Mouse (Mus musculus): ENCODE data around the gene Tnfrsf9. TPM values are rescaled to one million over a fixed set of nuclear protein-coding genes. Genes with fewer than 3 reads are reported as not detected.

Tnfrsf9 gene
- 0.29 TPM for polyA plus RNA-seq (2014; fragmentation: Illumina TruSeq; extraction: RNeasy Lipid Tissue Mini Kit (QIAGEN cat#74804); ENCODE audit: low read depth, low replicate concordance)

GRCm38 (mm10) chr4:150914290-150914733 lies at the start of gene Tnfrsf9, which contains the start of gene Park7:
Tnfrsf9 (plus strand) TSS chr4:150914562.
Park7 (minus strand) TSS chr4:150914437.

Other genes with a start within 250 kb of the Tnfrsf9 start
- 49.3 TPM for gene Errfi1, start 60.6 kb upstream of the Tnfrsf9 start, polyA plus RNA-seq (2014; fragmentation: Illumina TruSeq; extraction: RNeasy Lipid Tissue Mini Kit (QIAGEN cat#74804); ENCODE audit: low read depth, low replicate concordance)
- 29.5 TPM for gene Park7, start 125 bp upstream of the Tnfrsf9 start, polyA plus RNA-seq (2014; fragmentation: Illumina TruSeq; extraction: RNeasy Lipid Tissue Mini Kit (QIAGEN cat#74804); ENCODE audit: low read depth, low replicate concordance)
- gene Uts2, start 82.5 kb downstream of the Tnfrsf9 start, polyA plus RNA-seq (2014; fragmentation: Illumina TruSeq; extraction: RNeasy Lipid Tissue Mini Kit (QIAGEN cat#74804); ENCODE audit: low read depth, low replicate concordance): not detected
- gene Per3, start 130.1 kb downstream of the Tnfrsf9 start, polyA plus RNA-seq (2014; fragmentation: Illumina TruSeq; extraction: RNeasy Lipid Tissue Mini Kit (QIAGEN cat#74804); ENCODE audit: low read depth, low replicate concordance): 2.4 TPM
- 133 TPM for gene Vamp3, start 143.4 kb downstream of the Tnfrsf9 start, polyA plus RNA-seq (2014; fragmentation: Illumina TruSeq; extraction: RNeasy Lipid Tissue Mini Kit (QIAGEN cat#74804); ENCODE audit: low read depth, low replicate concordance)
- gene Gm13090, start 175.0 kb downstream of the Tnfrsf9 start, polyA plus RNA-seq (2014; fragmentation: Illumina TruSeq; extraction: RNeasy Lipid Tissue Mini Kit (QIAGEN cat#74804); ENCODE audit: low read depth, low replicate concordance): not detected

All from adrenal gland, adult 10 weeks (tissue).